Mouse (Mus musculus) induced T-regulatory cell, adult 2 months (primary cell): Measurements from ENCODE around the gene Cd320.
"Not testable (repeated sequence)": the region's sequence is repeated elsewhere in the genome, so short reads cannot be mapped to it uniquely, and the experiment has no call there.

ENCODE experiments used
- DNase-seq: peaks from one replicate; pipeline ENCODE4 v3.0.0-alpha.2; 2012; ENCODE audit warnings: low read depth

Cd320 gene

DNA sequence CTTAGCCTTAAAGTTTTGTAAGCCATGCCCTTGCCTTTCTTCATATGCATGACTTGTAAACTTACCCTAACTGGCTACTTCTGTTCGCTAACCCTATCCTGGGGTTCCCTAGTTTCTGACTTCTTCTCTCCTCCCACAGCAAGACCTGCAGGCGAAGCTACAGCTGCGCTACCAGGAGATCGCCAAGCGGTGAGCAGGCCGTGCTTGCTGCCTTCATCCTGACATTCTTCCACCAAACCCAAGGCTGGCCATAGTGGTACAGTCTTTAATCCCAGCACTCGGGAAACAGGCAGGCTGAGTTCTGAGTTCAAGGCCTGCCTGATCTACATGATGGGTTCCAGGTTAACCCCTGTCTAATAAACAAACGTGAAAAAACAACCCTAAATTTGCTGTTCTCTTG lies 17.4 kb upstream of the Cd320 start:
- no peak for DNase-seq

DNA sequence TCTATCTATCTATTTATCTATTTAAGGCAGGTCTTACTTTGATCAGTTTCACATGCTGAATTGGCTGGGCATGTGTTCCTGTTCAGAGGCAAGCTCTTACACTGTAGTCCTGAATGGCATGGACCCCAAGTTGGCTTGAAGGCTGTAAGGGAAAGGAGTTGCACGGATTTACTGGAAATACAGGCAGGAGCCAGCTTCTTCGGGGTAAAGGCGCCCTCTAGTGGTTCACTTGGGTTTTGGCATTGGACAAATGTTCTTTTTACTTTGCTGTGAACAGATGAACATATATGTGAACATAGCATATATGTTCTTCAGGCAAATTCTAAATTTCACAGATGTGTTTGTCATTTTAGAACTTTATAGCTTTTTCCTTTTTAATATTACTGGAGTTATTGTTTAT lies 16.0 kb upstream of the Cd320 start:
- DNase-seq, result peak; percentile 88

DNA sequence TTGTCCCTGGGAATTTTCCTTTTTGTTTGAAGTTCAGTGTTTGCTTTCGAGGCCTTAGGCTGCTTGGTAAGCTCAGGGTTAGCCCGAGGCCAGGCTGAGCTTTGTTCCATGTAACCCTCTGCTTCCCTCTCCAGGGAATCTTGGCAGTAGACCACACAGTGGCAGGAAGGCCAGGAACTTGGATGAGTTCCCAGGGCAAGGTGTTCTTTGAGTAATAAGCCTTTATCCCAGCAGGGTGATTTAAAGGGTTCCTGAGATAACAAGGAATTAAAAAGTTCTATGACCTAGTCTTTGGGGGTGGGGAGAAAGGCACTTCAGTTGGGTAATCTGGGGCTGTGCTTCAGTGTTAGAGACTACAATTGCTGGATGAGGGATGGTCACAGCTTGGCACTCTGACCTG lies 14.0 kb upstream of the Cd320 start:
- DNase-seq, result no peak

- DNase-seq, result no peak
Measured at GRCm38 (mm10) chr17:33829561-33829960, 13.3 kb upstream of the Cd320 start.

DNA sequence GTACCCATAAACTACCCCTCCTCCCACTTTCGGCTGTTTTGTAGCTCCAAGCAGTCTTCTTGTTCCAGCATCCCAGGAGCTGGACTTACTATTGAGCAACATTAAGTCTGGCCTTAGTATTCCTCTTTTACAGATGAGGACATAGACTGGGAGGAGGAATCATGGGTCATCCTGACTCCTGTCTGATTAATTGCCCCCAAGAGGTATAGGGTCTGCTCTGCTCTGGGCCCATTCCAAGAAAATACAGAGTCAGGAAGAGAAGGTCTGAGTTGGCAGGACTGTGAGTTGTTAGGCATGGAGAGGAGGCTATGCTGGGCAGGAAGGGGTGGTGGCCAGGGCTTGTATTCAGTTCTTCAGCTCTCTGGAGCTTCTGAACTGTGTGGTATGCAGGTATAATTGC lies 1.3 kb downstream of the Cd320 start:
- DNase-seq, result no peak

DNA sequence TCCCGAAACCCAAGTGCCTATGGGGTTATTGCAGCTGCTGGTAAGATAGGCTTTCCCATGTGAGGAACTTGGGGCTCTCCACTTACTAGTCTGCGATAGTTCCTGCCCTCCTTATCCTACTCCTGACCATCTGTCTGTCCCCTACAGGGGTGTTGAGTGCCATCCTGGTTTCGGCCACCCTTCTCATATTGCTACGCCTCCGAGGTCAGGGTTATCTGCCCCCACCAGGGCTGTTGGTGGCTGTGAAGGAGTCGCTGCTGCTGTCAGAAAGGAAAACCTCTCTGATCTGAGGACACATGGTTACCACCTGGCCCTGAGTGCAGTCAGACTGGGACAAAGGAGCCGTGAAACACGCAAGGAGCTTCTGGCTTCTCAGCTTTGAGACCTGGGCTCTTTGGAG lies 5.2 kb downstream of the Cd320 start:
- DNase-seq, result no peak

GRCm38 (mm10) chr17:33851331-33851730 lies 8.4 kb downstream of the Cd320 start:
- peak; percentile 78 for DNase-seq

- DNase-seq, result no peak
Measured at GRCm38 (mm10) chr17:33857816-33858215, 14.9 kb downstream of the Cd320 start.

GRCm38 (mm10) chr17:33865330-33866030 lies 22.6 kb downstream of the Cd320 start:
- peak; percentile 92 for DNase-seq

DNA sequence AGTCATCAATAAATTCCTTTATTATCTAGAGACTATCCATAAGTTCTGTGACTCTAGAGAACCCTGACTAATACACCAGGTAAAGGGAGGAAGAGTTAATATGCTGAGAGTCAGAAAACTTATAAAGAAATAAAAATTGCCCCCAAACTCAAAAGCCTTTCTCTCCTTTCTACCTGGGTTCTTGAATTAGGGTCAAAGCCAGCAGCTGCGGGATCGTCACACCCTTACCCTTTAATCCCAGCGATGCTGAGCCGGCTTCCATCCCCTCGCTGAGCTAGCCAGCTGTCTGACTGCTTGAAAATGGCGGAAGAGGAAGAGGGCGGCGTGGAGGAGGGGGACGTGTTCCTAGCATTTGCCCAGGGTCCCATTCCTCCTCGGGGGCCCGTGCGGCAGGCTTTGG lies 30.6 kb downstream of the Cd320 start, which contains the start of gene Gm7029:
Gene Gm7029 (plus strand): TSS at position 301 of the 400 bp plus-strand sequence.
- not testable (repeated sequence) for DNase-seq

DNA sequence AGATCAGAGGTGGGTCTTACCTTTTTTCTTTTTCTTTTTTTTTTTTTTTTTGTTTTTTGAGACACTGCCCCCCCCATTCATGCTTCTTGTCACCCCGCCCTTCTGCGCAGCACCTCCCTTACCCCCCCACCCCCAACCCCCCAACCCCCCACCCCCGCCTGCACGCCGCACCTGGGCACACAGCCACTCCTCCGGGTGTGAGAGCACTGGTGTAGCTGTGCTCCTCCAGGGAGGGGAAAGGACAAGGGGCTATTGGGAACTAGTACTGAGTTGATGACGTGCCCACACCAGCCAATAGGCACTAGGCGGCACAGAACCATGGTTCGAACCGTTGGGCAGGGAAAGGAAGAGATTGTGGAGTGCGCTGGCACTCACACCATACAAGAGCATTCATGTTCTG lies 31.5 kb downstream of the Cd320 start:
- DNase-seq, result no peak

DNA sequence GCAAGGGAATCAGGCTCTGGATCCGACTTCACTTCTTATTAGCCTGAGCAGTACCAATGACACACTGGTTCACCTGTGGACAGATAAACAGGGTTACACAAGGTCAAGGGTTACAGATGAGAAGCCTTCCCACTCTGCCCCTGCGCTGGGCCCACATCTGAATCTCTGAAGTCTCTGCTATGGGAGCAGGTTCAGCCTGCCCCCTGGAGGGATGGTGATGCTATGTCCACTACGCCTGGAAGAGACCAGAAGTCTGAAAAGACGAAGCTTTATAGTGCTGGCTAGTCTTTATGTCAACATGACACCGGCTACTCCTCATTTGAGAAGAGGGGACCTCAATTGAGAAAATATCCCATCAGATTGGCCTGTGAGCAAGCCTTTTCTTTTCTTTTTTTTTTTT lies 32.9 kb downstream of the Cd320 start:
- peak; percentile 42 for DNase-seq

DNA sequence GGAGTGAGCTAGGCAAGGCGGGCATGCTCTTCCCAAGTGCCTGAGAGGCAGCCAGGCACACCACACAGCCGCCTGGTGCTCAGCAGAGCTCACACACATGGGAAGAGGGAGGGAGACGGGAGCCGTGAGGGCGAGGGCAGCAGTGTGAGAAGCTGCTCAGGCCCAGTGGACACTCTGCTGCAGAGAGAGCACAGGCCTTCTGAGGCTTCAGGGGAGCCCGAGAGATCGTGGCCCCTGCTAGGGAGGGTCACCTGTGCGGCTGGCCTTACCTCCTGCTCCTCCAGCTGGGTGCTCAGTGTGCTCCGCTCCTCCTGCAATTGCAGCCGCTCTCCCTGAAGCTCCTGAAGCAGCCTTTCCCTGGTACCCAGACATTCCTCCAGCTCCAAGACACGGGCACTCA lies 41.4 kb downstream of the Cd320 start:
- DNase-seq, result not testable (repeated sequence)

DNA sequence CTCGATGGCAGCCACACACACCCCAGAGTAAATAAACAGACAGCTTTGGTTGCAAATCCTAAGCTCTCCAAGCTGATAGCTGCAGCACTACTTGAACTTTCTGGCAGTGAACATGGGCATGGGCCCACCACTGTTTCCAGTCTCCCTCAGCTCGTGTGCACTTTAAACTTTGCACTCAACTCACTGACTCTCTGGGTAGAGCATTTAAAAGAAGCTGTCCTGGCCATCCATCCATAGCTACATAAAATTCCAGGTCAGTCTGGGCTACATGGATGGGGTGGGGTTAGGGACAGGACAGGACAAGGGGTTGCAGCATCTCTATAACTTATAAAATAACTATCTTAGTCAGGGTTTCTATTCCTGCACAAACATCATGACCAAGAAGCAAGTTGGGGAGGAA lies 44.9 kb downstream of the Cd320 start:
- DNase-seq, result not testable (repeated sequence)

DNA sequence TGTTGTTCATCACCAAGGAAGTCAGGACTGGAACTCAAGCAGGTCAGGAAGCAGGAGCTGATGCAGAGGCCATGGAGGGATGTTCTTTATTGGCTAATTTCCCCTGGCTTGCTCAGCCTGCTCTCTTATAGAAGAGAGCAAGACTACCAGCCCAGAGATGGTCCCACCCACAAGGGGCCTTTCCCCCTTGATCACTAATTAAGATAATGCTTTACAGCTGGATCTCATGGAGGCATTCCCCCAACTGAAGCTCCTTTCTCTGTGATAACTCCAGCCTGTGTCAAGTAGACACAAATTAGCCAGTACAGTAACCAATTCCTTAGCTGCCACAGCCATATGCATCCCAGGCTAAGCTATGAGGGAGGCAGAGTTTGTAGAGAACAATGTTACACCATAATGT lies 45.3 kb downstream of the Cd320 start:
- not testable (repeated sequence) for DNase-seq

DNA sequence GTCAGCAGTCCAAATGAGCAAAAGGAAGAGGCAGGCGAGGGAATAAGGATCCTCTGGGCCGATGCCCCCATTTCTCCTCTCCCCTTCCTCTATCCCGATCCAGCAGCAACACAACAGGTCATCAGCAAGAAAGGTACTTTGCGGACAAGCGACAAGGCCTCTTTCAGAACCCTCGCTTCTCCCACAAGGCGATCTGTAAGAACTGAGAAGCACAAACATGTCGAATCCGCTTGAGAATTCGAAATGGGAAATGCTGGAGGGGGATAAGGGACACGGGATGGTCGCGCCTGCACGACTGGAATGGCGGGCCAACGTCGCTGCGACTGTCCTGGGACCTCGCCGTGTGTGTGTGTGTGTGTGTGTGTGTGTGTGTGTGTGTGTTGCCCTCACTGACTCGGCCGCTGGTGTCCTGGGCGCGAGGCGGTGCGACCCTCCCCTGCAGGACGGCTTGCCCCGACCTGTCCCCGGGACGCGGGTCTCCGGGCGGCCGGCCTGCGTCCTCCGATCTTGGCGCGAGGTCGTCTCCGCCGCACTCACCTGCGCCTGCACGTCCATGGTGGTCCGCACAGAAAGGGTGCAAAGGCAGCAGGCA lies 47.1 kb downstream of the Cd320 start:
- DNase-seq, result peak; percentile 43

GRCm38 (mm10) chr17:33890533-33891059 lies 47.7 kb downstream of the Cd320 start, which contains the start of gene Kifc1:
TSS of gene Kifc1 (minus strand) at chr17:33890661.
- peak; percentile 100 for DNase-seq

GRCm38 (mm10) chr17:33891357-33891756 lies 48.5 kb downstream of the Cd320 start:
- DNase-seq, result peak; percentile 33

DNA sequence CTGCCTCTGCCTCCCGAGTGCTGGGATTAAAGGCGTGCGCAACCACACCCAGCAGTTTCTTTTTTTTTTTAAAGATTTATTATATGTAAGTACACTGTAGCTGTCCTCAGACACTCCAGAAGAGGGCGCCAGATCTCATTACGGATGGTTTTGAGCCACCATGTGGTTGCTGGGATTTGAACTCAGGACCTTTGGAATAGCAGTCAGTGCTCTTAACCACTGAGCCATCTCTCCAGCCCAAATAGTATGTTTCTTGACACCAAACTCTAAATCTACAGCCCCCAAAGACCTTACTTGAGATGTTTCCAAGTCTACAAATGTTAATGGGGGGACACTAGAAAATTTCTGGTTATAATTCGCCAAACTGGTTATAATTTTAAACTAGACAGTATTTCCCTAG lies 49.0 kb downstream of the Cd320 start:
- peak; percentile 28 for DNase-seq

- DNase-seq, result no peak
Measured at GRCm38 (mm10) chr17:33892429-33892828, 49.5 kb downstream of the Cd320 start.

DNA sequence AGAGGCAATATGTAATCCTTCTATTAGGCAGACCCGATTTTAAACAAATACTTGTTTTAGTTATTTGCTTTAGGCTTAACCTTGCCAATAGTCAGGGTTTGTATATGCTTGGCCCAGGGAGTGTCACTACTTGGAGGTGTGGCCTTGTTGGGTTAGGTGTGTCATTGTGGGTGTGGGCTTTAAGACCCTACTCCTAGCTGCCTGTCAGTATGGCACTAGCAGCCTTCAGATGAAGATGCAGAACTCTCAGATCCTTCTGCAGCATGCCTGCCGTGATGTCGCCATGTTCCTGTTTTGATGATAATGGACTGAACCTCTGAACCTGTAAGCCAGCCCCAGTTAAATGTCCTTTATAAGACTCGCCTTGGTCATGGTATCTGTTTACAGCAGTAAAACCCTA lies 50.1 kb downstream of the Cd320 start:
- DNase-seq, result not testable (repeated sequence)

DNA sequence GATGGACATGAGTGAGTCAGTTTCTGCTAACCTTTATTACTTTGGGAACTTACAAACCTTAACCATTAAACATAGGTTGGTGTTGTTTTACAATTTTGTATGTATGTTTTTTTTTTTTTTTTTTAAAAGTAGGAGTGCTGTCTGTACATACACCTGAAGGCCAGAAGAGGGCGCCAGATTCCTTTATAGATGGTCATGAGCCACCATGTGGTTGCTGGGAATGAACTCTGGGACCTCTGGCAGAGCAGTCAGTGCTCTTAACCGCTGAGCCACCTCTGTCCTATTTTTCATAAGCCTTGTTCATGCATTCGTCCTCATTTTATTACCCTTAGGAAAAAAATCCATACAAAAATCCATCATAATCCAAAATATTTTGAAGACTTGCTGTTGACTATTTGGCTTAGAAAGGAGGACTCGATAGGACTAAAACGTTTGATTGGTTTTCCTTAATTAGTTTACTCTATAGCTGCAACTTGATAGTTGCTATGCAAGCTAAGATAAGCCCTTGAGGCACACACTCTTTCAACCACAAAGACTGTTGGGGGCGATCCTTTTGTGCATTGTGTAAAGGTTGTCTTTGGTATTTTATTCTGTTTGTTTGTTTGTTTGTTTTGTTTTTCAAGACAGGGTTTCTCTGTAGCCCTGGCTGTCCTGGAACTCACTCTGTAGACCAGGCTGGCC lies 54.4 kb downstream of the Cd320 start:
- peak; percentile 95 for DNase-seq

- not testable (repeated sequence) for DNase-seq
Measured at GRCm38 (mm10) chr17:33898193-33898592, 55.3 kb downstream of the Cd320 start.
